Mouse (Mus musculus): Measurements from ENCODE around the gene 1700015G11Rik.

GRCm38 (mm10) chr7:52056954-52057353 lies 41.4 kb upstream of the 1700015G11Rik start:
- TF ChIP-seq CTCF (IDR thresholded peaks at IDR 0.05; ENCODE audit: insufficient read depth, low read depth, low read length): no peak
- no peak for TF ChIP-seq POLR2A (IDR thresholded peaks at IDR 0.05; ENCODE audit: insufficient read depth, low read depth, low read length)

Measured in olfactory bulb, adult 2 months (tissue).